Mouse (Mus musculus) spleen, embryonic (tissue): Measurements from ENCODE around the gene Cd2bp2.

Source experiments
- CTCF ChIA-PET: fragments of 350-600 bp; sonication (Branson Sonifier 250); formaldehyde crosslinking; loops from one replicate; lab custom pipeline; 2022; lab: Charles Lee

Gene Cd2bp2

GRCm38 (mm10) chr7:127194011-127194632 is 1.7 kb downstream of the Cd2bp2 start:
- CTCF ChIA-PET = no interaction called here

GRCm38 (mm10) chr7:127192989-127193388 is 2.9 kb downstream of the Cd2bp2 start:
- CTCF ChIA-PET = no interaction called here

- CTCF ChIA-PET = interaction anchor here (0.7 kb wide), 1 partner anchor 23 kb away, joined by 3 read pairs; no protein-coding TSS in a partner anchor
Observed at GRCm38 (mm10) chr7:127190672-127191071, 5.2 kb downstream of the Cd2bp2 start.

GRCm38 (mm10) chr7:127188305-127189276 is 7.3 kb downstream of the Cd2bp2 start:
- CTCF ChIA-PET = no interaction called here

GRCm38 (mm10) chr7:127187351-127187750 is 8.5 kb downstream of the Cd2bp2 start:
- CTCF ChIA-PET = no interaction called here

GRCm38 (mm10) chr7:127185601-127186000 is 10.2 kb downstream of the Cd2bp2 start:
- CTCF ChIA-PET = no interaction called here

- CTCF ChIA-PET = interaction anchor here (0.7 kb wide), 1 partner anchor 485 kb away, joined by 3 read pairs; no protein-coding TSS in a partner anchor
Observed at GRCm38 (mm10) chr7:127184720-127185119, 11.1 kb downstream of the Cd2bp2 start.

- CTCF ChIA-PET = interaction anchor here (0.7 kb wide), 1 partner anchor 70 kb away, joined by 4 read pairs; no protein-coding TSS in a partner anchor
Observed at GRCm38 (mm10) chr7:127183828-127184227, 12.0 kb downstream of the Cd2bp2 start.

- CTCF ChIA-PET = no interaction called here
Observed at GRCm38 (mm10) chr7:127183345-127183744, 12.5 kb downstream of the Cd2bp2 start.

GRCm38 (mm10) chr7:127181724-127182123 is 14.1 kb downstream of the Cd2bp2 start:
- CTCF ChIA-PET = interaction anchor here (0.6 kb wide), 1 partner anchor 772 kb away, joined by 10 read pairs; no protein-coding TSS in a partner anchor

- CTCF ChIA-PET = no interaction called here
Observed at GRCm38 (mm10) chr7:127180783-127181182, 15.1 kb downstream of the Cd2bp2 start.

GRCm38 (mm10) chr7:127176937-127177336 is 18.9 kb downstream of the Cd2bp2 start:
- CTCF ChIA-PET = interaction anchor here (0.6 kb wide), 2 partner anchors 36 to 456 kb away, joined by 3 to 7 read pairs; no protein-coding TSS in a partner anchor

GRCm38 (mm10) chr7:127166501-127166900 is 29.3 kb downstream of the Cd2bp2 start:
- CTCF ChIA-PET = no interaction called here

- CTCF ChIA-PET = interaction anchor here (0.7 kb wide), 1 partner anchor 743 kb away, joined by 4 read pairs; no protein-coding TSS in a partner anchor
Observed at GRCm38 (mm10) chr7:127165607-127166493, 30.0 kb downstream of the Cd2bp2 start.

GRCm38 (mm10) chr7:127164002-127164401 is 31.8 kb downstream of the Cd2bp2 start:
- CTCF ChIA-PET = no interaction called here

GRCm38 (mm10) chr7:127162546-127162945 is 33.3 kb downstream of the Cd2bp2 start:
- CTCF ChIA-PET = interaction anchor here (0.6 to 0.7 kb wide), 2 partner anchors 29 to 89 kb away, joined by 3 to 4 read pairs; no protein-coding TSS in a partner anchor

GRCm38 (mm10) chr7:127157548-127157947 is 38.3 kb downstream of the Cd2bp2 start:
- CTCF ChIA-PET = no interaction called here

- CTCF ChIA-PET = no interaction called here
Observed at GRCm38 (mm10) chr7:127153477-127153876, 42.4 kb downstream of the Cd2bp2 start.

GRCm38 (mm10) chr7:127152464-127152863 is 43.4 kb downstream of the Cd2bp2 start:
- CTCF ChIA-PET = no interaction called here

GRCm38 (mm10) chr7:127147901-127148300 is 47.9 kb downstream of the Cd2bp2 start:
- CTCF ChIA-PET = interaction anchor here (0.6 kb wide), 1 partner anchor 784 kb away, joined by 6 read pairs; no protein-coding TSS in a partner anchor

GRCm38 (mm10) chr7:127146267-127146603 is 49.6 kb downstream of the Cd2bp2 start:
- CTCF ChIA-PET = interaction anchor here (0.7 to 1.0 kb wide), 2 partner anchors 67 to 680 kb away, joined by 3 to 5 read pairs; no protein-coding TSS in a partner anchor
